Mouse (Mus musculus) spleen, adult 2 months (tissue): ENCODE results near the gene Samsn1.

Experiments used
- CTCF ChIP-seq: fragments of 200-500 bp; IDR thresholded peaks from 2 replicates; pipeline ENCODE4 v1.5.1; 2011; ENCODE audit warnings: mild to moderate bottlenecking, inconsistent platforms; ENCODE audit not compliant: insufficient read depth, insufficient read length, insufficient replicate concordance; ENCODE audit errors: extremely low read depth
- POLR2A ChIP-seq: fragments of 200-500 bp; IDR thresholded peaks from 2 replicates; pipeline ENCODE4 v1.6.1; 2011; ENCODE audit warnings: low read depth, low read length, inconsistent platforms

DNA sequence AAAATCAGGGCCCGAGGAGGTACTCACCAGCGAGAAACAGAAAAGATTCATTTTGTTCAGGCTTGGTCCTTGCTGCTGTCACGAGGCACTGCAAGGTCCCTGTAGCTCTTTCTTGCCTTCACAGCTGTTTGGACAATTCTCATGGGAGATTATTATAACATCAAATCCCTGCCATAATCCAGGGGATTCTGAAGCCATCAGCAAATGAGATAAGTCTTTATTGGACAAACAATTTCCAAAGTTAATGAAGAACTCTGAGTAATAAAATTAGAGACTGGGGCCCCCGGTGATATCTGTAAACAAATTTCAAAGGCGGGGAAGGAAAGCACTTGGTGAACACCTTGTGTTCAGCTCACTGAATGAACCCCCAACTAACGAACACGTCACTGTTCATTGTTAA, at the start of gene Samsn1:
- TF ChIP-seq POLR2A (no peak), CTCF (no peak)
